In genomic region chr12:84003866-84004265, GRCm38 (mm10) we compare ENCODE assay signal across 40 mouse cellular contexts. TPM values are rescaled to one million over a fixed set of nuclear protein-coding genes. Genes with fewer than 3 reads are reported as not detected.
"Had no signal": no experiment of that assay in that cellular context is flagged by ENCODE, and none has a peak within 500 bp of the region (broad histone marks: within the 10 kb centered on the region; RNA-seq: fewer than 3 reads in every experiment).

No protein-coding gene starts in this region.

- H3K27ac ChIP-seq: heart, adult 2 months; heart, embryonic 13.5 days; heart, embryonic 15.5 days; hindbrain, embryonic 13.5 days; hindbrain, embryonic 15.5 days; hindbrain, postnatal 0 days; kidney, embryonic 15.5 days; kidney, postnatal 0 days; limb, embryonic 10.5 days; limb, embryonic 12.5 days; liver, embryonic 13.5 days; liver, embryonic 15.5 days had no signal

- DNase-seq: gastrocnemius, postnatal 10 days; gastrocnemius, postnatal 25 days; heart, adult 2 months; heart, postnatal 14 days; heart, postnatal 36 days; kidney, adult 11 months; kidney, adult 2 months; kidney, adult 9 months; kidney, postnatal 14 days; kidney, postnatal 36 days; layer of hippocampus, adult 9-11 months; layer of hippocampus, postnatal 36 days; liver; liver, embryonic 13.5 days had no signal

- H3K4me3 ChIP-seq: heart, adult 2 months; heart, embryonic 13.5 days; heart, embryonic 15.5 days; hindbrain, embryonic 13.5 days; hindbrain, embryonic 15.5 days; kidney, embryonic 15.5 days; limb, embryonic 10.5 days; limb, embryonic 12.5 days; liver, embryonic 13.5 days; liver, embryonic 15.5 days had no signal

- ATAC-seq: hindbrain, postnatal 0 days; intestine, embryonic 16.5 days had no signal

RNA-seq across cellular contexts. Expression of gene Heatr4, which starts 19.2 kb away (rescaled TPM):
- total RNA-seq: gastrocnemius, adult 18-20 months; gastrocnemius, postnatal 10 days; gastrocnemius, postnatal 25 days; heart, adult 2 months; heart, postnatal 14 days; heart, postnatal 36 days; hematopoietic stem cell, adult 5-6 weeks; layer of hippocampus, postnatal 36 days; left cerebral cortex, adult 18-20 months; left cerebral cortex, postnatal 36 days had no signal
- polyA plus RNA-seq: gonadal fat pad, adult 2 months; heart, adult 2 months; heart, embryonic 11.5 days; heart, embryonic 13.5 days; heart, embryonic 15.5 days; hindbrain, embryonic 13.5 days; hindbrain, embryonic 15.5 days; hindbrain, postnatal 0 days; intestine, embryonic 14.5 days; intestine, embryonic 16.5 days; kidney, adult 2 months; kidney, embryonic 15.5 days; kidney, postnatal 0 days; large intestine, adult 2 months; limb, embryonic 10.5 days; limb, embryonic 12.5 days; liver, embryonic 11.5 days; liver, embryonic 13.5 days; liver, embryonic 15.5 days had no signal

RNA-seq across cellular contexts. Expression of gene Gm49366, which starts 34.9 kb away (rescaled TPM):
- total RNA-seq: gastrocnemius, adult 18-20 months; gastrocnemius, postnatal 10 days; gastrocnemius, postnatal 25 days; heart, adult 2 months; heart, postnatal 14 days; hematopoietic stem cell, adult 5-6 weeks; hindbrain, postnatal 0 days; layer of hippocampus, adult 8-10 months; layer of hippocampus, postnatal 14 days; left cerebral cortex, postnatal 14 days; left cerebral cortex, postnatal 36 days had no signal
- polyA plus RNA-seq: gonadal fat pad, adult 2 months; heart, adult 2 months; heart, embryonic 11.5 days; heart, embryonic 13.5 days; heart, embryonic 15.5 days; heart, postnatal 0 days; hindbrain, embryonic 11.5 days; hindbrain, embryonic 13.5 days; hindbrain, embryonic 15.5 days; hindbrain, postnatal 0 days; intestine, embryonic 14.5 days; intestine, embryonic 16.5 days; kidney, adult 2 months; kidney, embryonic 15.5 days; kidney, postnatal 0 days; large intestine, adult 2 months; limb, embryonic 10.5 days; limb, embryonic 12.5 days; limb, embryonic 14.5 days; liver, embryonic 11.5 days; liver, embryonic 15.5 days had no signal
